Mouse (Mus musculus): ENCODE measurements at regions not wholly inside any gene's neighbourhood (a gene's known extent, or its start where the extent isn't known, plus 50 kb on each side); places are given as distances from the start of the nearest gene placed in this dataset.

- peak; percentile 92 for DNase-seq
Measured at GRCm38 (mm10) chr14:72371702-72372277, 119.8 kb downstream of the Gm9195 start.

- DNase-seq, result no peak
Measured at GRCm38 (mm10) chr14:72360829-72361520, 130.7 kb downstream of the Gm9195 start.

- DNase-seq, result no peak
Measured at GRCm38 (mm10) chr14:72360181-72360580, 131.5 kb downstream of the Gm9195 start.

- no peak for DNase-seq
Measured at GRCm38 (mm10) chr14:72357915-72358314, 133.7 kb downstream of the Gm9195 start.

- DNase-seq, result peak; percentile 14 to 17
Measured at GRCm38 (mm10) chr14:72342181-72342580, 149.5 kb downstream of the Gm9195 start.

- DNase-seq, result peak; percentile 6 to 9
Measured at GRCm38 (mm10) chr14:72341590-72342154, 150.0 kb downstream of the Gm9195 start.

- no peak for DNase-seq
Measured at GRCm38 (mm10) chr14:72338046-72338445, 153.6 kb downstream of the Gm9195 start.

- no peak for DNase-seq
Measured at GRCm38 (mm10) chr14:72303856-72304255, 187.8 kb downstream of the Gm9195 start.

- peak; percentile 71 to 73 for DNase-seq
Measured at GRCm38 (mm10) chr14:72300026-72300425, 191.6 kb downstream of the Gm9195 start.

GRCm38 (mm10) chr14:72294631-72295030, 197.0 kb downstream of the Gm9195 start:
- peak in 1 of 2 experiments; percentile 1 for DNase-seq

GRCm38 (mm10) chr14:72293677-72294387, 197.8 kb downstream of the Gm9195 start:
- peak in 1 of 2 experiments; percentile 7 for DNase-seq

GRCm38 (mm10) chr14:72292656-72293299, 198.9 kb downstream of the Gm9195 start:
- peak in 1 of 2 experiments; percentile 14 for DNase-seq

- DNase-seq, result no peak
Measured at GRCm38 (mm10) chr14:72277309-72277708, 214.3 kb downstream of the Gm9195 start.

- DNase-seq, result no peak
Measured at GRCm38 (mm10) chr14:72259255-72259654, 232.4 kb downstream of the Gm9195 start.

GRCm38 (mm10) chr14:72241872-72242271, 249.8 kb downstream of the Gm9195 start:
- no peak for DNase-seq

- no peak for DNase-seq
Measured at GRCm38 (mm10) chr14:72240272-72240671, 251.4 kb downstream of the Gm9195 start.

GRCm38 (mm10) chr14:72238344-72238743, 253.3 kb downstream of the Gm9195 start:
- no peak for DNase-seq

- DNase-seq, result no peak
Measured at GRCm38 (mm10) chr14:72234234-72235075, 257.2 kb downstream of the Gm9195 start.

GRCm38 (mm10) chr14:72227853-72228252, 263.8 kb downstream of the Gm9195 start:
- DNase-seq, result no peak

GRCm38 (mm10) chr14:72227441-72227840, 264.2 kb downstream of the Gm9195 start:
- no peak for DNase-seq

- no peak for DNase-seq
Measured at GRCm38 (mm10) chr14:72226946-72227345, 264.7 kb downstream of the Gm9195 start.

- no peak for DNase-seq
Measured at GRCm38 (mm10) chr14:72222836-72223235, 268.8 kb downstream of the Gm9195 start.

Measured in kidney, postnatal 4 days (tissue).